Mouse (Mus musculus): ENCODE measurements at regions not wholly inside any gene's neighbourhood (a gene's known extent, or its start where the extent isn't known, plus 50 kb on each side); places are given as distances from the start of the nearest gene placed in this dataset.
"Not testable (repeated sequence)": the region's sequence is repeated elsewhere in the genome, so short reads cannot be mapped to it uniquely, and the experiment has no call there.

DNA sequence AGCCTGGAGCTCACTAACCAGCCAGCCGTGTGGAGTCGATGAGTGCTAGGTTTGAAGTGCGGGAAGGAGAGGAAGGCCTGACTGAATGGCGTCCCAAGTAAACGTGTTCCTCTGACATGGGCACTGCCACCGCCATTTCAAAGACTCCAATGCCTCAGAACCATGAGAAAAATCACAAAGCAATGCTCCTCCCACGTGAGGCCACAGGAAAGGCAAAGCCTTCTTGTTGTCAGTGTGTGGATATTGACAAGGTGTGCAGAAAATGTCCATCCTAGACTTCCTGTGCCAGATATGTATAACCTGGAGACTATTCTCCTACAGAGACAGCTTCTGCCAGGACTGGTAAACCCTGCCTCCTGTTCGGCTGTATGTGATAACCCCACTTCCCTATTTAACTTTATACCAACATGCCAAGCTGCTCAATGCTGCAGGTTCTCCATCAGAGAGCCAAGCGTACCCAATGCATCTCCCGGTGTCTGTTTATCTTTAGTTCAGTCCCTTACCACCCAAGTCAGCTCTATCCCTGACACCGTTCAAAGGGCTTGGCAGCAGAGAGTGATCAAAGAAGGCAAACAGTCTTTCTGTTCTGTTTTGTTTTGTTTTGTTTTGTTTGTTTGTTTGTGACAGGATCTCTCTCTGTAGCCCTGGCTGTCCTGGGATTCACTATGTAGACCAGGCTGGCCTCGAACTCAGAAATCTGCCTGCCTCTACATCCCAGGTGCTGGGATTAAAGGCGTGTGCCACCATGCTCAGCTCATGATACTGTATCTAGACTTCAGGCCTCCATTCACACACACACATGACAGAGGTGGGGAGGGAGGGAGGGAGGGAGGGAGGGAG lies 124.8 kb upstream of the Tbl1xr1 start:
- WGBS = 81% methylated on average over 13 of the region's 13 CpGs
- no peaks in the 10 kb centered on the region for H3K9me3 ChIP-seq (replicated peaks; ENCODE audit: control insufficient read depth, low read length)
- no peak overlapping the region for H3K4me3 ChIP-seq (ENCODE audit: low read depth, low read length)
- no peak overlapping the region for H3K4me2 ChIP-seq (ENCODE audit: low read depth, low read length)
- TF ChIP-seq CTCF (IDR thresholded peaks at IDR 0.05; ENCODE audit: low read depth) (no peak), EP300 (IDR thresholded peaks at IDR 0.05; ENCODE audit: low read depth) (no peak)
- no peaks in the 10 kb centered on the region for H3K36me3 ChIP-seq (replicated peaks; ENCODE audit: control insufficient read depth, insufficient read depth, low read length)
- DNase-seq (ENCODE audit: low spot score) (no peak), ATAC-seq (ENCODE audit: insufficient read depth, low read depth) (no peak)
- H3K4me1 ChIP-seq (ENCODE audit: control insufficient read depth, insufficient read depth) = peaks cover 18% of the 10 kb centered on the region
- no peak overlapping the region for H3K27ac ChIP-seq (ENCODE audit: low read depth)
- no peak overlapping the region for H3K9ac ChIP-seq (replicated peaks; ENCODE audit: low read depth, low read length)
- H3K27me3 ChIP-seq (ENCODE audit: control insufficient read depth, insufficient read depth, low read length) = no peaks in the 10 kb centered on the region

DNA sequence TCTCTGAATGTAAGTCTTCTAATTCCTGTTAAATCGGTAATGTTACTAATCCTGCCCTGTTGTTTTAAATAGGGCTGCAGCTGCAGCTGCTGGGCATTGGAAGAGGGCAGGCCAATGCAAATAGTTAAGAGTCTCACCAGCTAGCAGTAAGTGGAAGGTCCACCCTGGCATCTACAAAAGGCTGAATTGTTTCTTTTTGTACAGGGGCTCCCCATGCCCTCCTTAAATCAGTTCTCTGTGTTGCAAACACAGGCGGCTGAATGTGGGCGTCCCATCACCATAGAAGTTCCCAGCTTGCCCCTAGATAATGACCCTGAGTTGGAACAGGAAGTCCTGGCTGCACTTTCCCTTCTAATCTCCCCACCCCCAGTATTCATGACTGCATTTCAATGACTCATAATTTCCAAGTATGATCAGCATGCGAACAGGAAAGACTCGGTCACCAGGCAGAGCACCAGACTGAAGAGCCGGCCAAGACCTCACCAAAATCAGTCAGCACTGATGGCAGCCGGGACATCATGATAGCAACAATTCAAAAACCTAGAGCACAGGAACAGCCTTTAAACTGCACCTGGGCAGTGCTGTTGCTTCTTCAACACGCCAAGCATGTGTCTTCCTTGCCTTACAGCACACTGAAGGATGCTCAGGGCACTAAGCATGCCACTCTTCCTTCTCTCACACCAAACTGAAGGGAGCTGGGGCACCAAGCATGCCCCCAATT lies 123.6 kb upstream of the Tbl1xr1 start:
- Histone ChIP-seq H3K9ac (replicated peaks; ENCODE audit: low read depth, low read length) (no peak overlapping the region), H3K4me2 (ENCODE audit: low read depth, low read length) (no peak overlapping the region), H3K27ac (ENCODE audit: low read depth) (peak overlapping the region; percentile 77), H3K4me3 (ENCODE audit: low read depth, low read length) (no peak overlapping the region), H3K4me1 (ENCODE audit: control insufficient read depth, insufficient read depth) (peaks cover 18% of the 10 kb centered on the region), H3K9me3 (replicated peaks; ENCODE audit: control insufficient read depth, low read length) (no peaks in the 10 kb centered on the region), H3K27me3 (ENCODE audit: control insufficient read depth, insufficient read depth, low read length) (no peaks in the 10 kb centered on the region), H3K36me3 (replicated peaks; ENCODE audit: control insufficient read depth, insufficient read depth, low read length) (no peaks in the 10 kb centered on the region)
- DNase-seq (ENCODE audit: low spot score) (peak; percentile 93), ATAC-seq (ENCODE audit: insufficient read depth, low read depth) (peak; percentile 89)
- 19% methylated on average over 8 of the region's 8 CpGs for WGBS
- TF ChIP-seq EP300 (IDR thresholded peaks at IDR 0.05; ENCODE audit: low read depth) (peak; percentile 98), CTCF (IDR thresholded peaks at IDR 0.05; ENCODE audit: low read depth) (no peak)

DNA sequence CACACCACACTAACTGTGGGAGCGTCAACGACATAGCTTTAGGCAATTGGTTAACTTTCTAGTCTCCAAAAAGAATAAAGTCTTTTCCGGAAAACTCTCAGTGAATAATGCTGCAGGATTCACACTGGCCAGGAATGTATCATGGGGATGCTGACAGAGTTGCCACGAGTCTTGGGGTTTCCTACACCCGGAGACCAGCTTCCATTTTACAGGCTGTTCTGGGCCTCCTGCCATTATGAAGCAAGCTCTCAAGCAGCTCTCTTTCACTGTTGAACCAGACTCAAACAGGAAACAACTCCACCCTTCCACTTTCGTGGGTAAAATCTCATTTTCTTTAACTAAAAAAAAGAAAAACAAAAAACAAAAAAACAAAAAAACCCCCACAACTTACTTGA lies 123.0 kb upstream of the Tbl1xr1 start:
- Histone ChIP-seq H3K4me2 (ENCODE audit: low read depth, low read length) (no peak overlapping the region), H3K9me3 (replicated peaks; ENCODE audit: control insufficient read depth, low read length) (no peaks in the 10 kb centered on the region), H3K36me3 (replicated peaks; ENCODE audit: control insufficient read depth, insufficient read depth, low read length) (no peaks in the 10 kb centered on the region), H3K9ac (replicated peaks; ENCODE audit: low read depth, low read length) (no peak overlapping the region), H3K4me3 (ENCODE audit: low read depth, low read length) (no peak overlapping the region), H3K27ac (ENCODE audit: low read depth) (peak overlapping the region; percentile 77), H3K4me1 (ENCODE audit: control insufficient read depth, insufficient read depth) (peaks cover 19% of the 10 kb centered on the region), H3K27me3 (ENCODE audit: control insufficient read depth, insufficient read depth, low read length) (no peaks in the 10 kb centered on the region)
- no peak for ATAC-seq (ENCODE audit: insufficient read depth, low read depth)
- TF ChIP-seq EP300 (IDR thresholded peaks at IDR 0.05; ENCODE audit: low read depth) (no peak), CTCF (IDR thresholded peaks at IDR 0.05; ENCODE audit: low read depth) (no peak)
- WGBS = 74% methylated on average over 6 of the region's 6 CpGs
- DNase-seq (ENCODE audit: low spot score) = no peak

DNA sequence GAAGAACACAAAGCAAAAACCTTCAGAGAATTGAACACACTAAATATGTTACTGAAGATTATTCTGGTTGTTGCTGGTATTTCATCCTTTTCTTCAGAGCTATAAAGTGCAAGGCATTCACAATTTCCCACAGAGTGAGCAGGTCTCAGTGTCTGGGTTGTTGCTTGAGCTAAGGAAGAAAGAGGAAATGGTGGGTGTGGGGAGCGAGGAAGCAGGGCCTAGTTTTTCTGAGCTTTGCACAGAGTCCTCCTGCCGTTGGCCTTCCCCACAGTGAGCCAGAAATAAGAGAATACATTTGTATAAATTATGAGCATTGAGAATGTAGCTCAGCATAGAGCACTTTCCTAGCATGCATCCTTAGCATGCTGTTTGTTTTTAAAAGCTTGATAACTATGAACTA lies 120.8 kb upstream of the Tbl1xr1 start:
- DNase-seq (ENCODE audit: low spot score) (no peak), ATAC-seq (ENCODE audit: insufficient read depth, low read depth) (no peak)
- Histone ChIP-seq H3K27me3 (ENCODE audit: control insufficient read depth, insufficient read depth, low read length) (no peaks in the 10 kb centered on the region), H3K4me2 (ENCODE audit: low read depth, low read length) (no peak overlapping the region), H3K9ac (replicated peaks; ENCODE audit: low read depth, low read length) (no peak overlapping the region), H3K36me3 (replicated peaks; ENCODE audit: control insufficient read depth, insufficient read depth, low read length) (no peaks in the 10 kb centered on the region), H3K27ac (ENCODE audit: low read depth) (peak overlapping the region; percentile 36; the same call in 1 of the 2 replicates), H3K9me3 (replicated peaks; ENCODE audit: control insufficient read depth, low read length) (no peaks in the 10 kb centered on the region), H3K4me1 (ENCODE audit: control insufficient read depth, insufficient read depth) (peaks cover 26% of the 10 kb centered on the region), H3K4me3 (ENCODE audit: low read depth, low read length) (no peak overlapping the region)
- 63% methylated on average over 2 of the region's 2 CpGs for WGBS
- TF ChIP-seq EP300 (IDR thresholded peaks at IDR 0.05; ENCODE audit: low read depth) (no peak), CTCF (IDR thresholded peaks at IDR 0.05; ENCODE audit: low read depth) (no peak)

DNA sequence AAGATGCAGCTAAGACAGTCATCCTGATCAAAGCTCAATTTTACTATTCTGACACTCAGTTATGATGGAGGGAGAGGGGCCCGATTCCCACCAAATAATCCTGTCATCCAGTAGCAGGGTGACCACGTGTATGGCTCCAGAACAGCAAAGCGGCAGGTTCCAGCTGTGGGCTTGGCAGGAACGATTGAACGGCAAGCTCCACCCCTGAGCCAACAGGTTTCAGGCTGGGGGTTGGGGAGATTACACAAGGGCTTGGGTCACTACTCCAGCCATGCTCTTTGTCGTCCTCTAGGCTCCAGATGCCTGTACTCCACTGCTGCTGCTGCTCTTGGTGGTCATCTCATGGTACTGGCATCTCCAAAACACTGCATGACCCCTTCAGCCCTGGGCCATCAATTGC lies 119.3 kb upstream of the Tbl1xr1 start:
- peaks cover 26% of the 10 kb centered on the region for H3K4me1 ChIP-seq (ENCODE audit: control insufficient read depth, insufficient read depth)
- H3K36me3 ChIP-seq (replicated peaks; ENCODE audit: control insufficient read depth, insufficient read depth, low read length); DNase-seq (ENCODE audit: low spot score); H3K9me3 ChIP-seq (replicated peaks; ENCODE audit: control insufficient read depth, low read length); H3K4me2 ChIP-seq (ENCODE audit: low read depth, low read length); H3K27ac ChIP-seq (ENCODE audit: low read depth); H3K27me3 ChIP-seq (ENCODE audit: control insufficient read depth, insufficient read depth, low read length); ATAC-seq (ENCODE audit: insufficient read depth, low read depth); H3K4me3 ChIP-seq (ENCODE audit: low read depth, low read length); H3K9ac ChIP-seq (replicated peaks; ENCODE audit: low read depth, low read length): not testable (repeated sequence)
- 59% methylated on average over 6 of the region's 6 CpGs for WGBS

Measured in heart, postnatal 0 days (tissue).